Mouse (Mus musculus): ENCODE results near the gene Cybc1.

Gene Cybc1

DNA sequence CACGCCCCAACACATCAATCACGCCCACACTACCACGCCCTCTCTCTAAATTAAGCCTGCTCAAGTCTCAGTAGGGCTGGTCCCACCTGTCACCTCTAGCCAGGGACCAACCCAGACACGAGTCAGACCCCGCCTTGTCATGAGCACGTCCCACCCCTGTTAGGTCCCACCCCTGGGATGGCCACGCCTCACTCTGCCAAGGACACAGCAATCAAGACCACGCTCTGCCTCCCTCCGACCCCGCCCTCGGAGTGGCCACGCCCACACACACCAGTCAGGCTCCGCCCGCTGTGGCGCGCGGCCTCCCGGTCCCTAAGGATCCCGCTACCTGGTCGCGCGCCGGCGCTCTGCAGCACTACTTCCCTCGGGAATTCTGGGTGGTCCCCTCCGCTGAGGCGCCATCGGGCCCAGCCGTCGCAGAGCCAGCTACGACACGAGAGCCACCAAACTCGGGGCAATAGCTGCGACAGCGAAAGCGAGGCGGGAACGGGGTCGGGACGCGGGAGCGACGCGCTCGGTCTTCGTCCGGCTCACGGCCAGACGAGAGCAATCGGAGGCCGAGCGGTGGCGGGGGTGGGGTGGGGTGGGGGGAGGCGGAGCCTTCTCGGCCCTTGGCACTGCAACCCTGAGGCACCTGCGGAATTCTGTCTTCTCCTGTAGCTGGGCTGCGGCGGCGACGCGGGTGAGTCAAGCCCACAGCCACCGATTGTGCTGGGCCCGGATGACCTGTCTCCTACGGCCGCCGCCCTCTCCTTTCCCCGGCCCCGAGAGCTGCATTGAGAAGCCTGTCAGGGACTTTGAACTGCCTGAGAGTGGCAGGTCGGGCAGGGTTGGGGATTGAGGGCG is 24.7 kb downstream of the Cybc1 start, which contains the start of the genes Hexdc and Ogfod3:
TSS of gene Hexdc (plus strand) at position 273 of the 846 bp plus-strand sequence.
TSS of gene Ogfod3 (minus strand) at position 551 of the 846 bp plus-strand sequence.
- peak; percentile 97 for DNase-seq

DNA sequence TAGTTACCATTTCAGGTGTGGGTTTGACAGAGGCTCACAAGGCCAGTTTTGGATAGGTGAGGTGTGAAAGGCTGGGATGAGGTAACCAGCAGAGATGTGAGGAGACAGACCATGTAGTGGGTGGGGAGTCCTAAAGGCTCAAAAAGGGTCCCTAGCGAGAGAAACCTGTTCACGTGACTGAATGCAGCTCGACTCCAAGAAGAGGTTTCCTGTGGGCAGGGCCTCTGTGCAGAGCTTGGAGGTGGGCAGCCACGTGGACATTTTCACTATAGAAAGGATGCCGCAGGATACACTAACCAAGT is 25.3 kb downstream of the Cybc1 start:
- no peak for DNase-seq

DNA sequence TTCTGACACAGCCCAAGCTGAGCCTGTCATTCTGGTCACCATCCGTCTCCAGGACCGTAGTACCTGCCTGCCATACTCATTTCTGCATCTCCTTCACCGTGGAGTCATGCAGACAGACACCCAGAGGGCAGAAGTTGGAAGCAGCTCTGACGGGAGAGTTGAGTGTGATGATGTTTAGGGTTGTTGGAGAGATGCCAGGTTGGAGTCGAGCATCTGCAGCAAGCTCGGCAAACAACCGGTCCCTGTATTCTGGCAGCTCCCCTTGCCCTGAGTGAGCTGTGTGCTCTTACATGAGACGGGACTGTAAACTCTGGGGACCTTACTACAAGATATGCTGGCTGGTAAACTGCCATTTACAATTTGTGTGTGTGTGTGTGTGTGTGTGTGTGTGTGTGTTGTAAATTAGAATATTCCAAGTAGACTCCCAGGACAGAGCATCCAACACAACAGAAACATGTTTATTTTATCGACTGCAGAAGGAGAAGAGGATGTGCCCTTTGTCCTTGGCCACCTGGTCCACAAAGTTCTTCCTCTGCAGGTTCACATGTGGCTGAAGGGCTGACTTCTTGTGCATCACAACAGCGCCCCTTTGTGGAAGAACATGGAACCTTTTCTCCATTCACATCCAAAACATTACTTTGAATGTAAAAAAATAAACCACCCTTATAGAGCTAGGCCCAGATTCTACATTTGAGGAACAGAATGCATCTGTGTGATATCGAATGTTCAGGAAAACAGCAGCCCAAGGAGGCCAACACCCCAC is 27.5 kb downstream of the Cybc1 start:
- DNase-seq = peak; percentile 19

DNA sequence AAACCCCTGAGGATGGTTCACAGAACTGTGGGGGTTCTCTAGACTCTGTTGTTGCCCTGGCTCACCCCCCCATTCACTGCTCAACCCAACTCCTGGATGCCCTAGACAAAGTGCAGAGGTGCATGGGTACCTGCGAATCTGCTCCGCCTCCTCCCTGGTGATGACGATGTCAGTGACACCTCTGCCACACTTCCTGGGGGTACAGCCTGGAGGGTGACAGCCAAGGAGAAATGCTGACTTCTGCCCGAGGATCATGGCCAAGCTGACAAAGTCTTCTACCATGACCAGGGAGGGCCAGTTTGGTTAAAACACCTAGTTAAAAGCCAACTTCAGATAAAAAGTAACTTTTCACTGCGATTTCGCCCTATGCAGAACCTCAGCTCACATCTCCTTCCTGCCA is 28.3 kb downstream of the Cybc1 start:
- no peak for DNase-seq

DNA sequence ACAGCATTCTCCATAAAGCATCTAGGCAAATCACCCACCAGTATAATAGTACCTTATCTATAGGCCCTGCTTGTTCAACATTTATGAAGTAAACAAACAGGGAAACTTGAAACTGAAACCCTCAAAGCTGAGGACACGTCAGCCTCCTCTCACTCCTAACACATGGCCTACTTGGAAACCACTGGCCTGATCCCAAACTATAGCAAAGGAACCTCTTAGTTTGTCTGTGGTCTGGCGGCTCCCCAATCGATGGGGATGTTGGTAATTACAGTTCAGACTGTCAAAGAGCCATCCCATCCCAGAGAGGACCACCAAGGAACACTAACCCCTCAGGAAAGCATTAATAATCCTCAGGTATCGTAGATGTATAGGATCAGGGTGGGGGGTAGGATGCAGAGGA is 29.3 kb downstream of the Cybc1 start:
- DNase-seq = no peak

DNA sequence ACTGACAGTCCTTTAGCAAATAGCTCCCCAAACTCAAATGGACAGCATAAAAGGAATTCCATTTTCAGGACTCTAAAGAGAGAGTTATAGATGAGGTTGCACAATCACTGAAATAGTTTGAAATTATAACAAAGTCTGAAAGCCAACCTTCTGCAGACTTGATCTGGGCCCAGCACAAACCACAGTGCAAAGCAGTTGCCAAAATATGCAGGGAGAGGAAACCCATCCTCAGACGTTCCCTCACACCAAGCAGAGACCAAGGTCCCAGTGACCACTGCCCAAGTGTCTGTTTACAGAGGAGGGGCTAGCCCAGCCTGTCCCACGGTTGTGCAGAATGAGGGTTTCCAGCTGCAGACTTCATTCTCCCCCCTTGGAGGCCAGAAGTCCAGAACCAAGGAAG is 30.5 kb downstream of the Cybc1 start:
- DNase-seq = no peak

DNA sequence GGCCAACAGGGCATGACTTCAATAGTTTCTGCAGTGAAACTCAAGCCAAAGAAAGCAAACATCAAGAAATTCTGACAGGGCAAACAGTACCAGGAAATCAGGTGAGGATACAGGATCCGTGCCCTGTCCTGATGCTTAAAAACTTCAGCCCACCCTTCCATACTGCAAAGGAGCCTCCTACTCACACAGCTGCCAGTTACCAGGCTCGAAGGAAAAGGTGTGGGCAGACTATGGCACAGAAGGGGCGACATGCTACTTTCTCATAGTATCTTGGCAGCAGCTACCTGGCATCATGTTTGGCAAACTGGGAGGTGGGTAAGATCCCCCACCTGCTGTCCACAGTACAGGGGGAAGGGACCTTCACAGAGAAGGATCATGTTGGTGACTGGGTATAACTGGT is 35.7 kb downstream of the Cybc1 start:
- no peak for DNase-seq

DNA sequence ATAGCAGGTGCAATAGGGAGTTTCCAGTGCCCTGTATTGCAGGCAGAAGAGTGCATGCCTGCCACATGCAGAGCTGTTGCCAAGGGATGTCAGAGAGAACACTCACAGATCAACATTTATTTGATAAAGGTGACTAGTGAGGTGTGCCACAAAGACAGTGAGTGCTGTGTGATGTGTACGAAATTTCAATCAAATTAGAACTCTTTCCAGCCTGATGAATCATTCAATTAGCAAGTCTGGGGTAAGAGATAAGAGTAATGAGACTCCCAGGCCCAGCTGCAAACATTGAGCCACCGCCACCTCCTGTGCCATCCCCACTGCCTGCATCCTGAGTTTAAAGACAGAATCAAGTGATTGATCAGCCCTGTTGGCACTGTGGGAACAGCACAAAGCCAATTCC is 36.4 kb downstream of the Cybc1 start:
- DNase-seq = no peak

DNA sequence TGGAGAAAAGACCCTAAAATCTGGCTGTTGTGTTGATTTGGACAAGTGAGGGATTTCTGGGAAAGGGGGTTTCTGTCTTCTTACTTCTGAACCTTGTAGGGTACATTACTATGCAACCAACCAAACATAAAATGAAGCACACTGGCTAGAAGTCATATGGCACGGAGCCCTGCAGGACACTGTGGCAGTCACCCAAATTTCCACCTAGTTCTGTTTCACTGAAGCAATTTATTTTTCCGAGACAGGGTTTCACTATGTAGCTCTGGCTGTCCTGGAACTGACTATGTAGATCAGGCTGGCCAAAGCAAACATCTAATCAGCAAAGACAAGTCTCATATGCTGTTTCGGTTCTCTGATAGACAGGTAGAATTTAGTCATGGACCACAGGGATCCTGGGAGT is 39.4 kb downstream of the Cybc1 start:
- no peak for DNase-seq

DNA sequence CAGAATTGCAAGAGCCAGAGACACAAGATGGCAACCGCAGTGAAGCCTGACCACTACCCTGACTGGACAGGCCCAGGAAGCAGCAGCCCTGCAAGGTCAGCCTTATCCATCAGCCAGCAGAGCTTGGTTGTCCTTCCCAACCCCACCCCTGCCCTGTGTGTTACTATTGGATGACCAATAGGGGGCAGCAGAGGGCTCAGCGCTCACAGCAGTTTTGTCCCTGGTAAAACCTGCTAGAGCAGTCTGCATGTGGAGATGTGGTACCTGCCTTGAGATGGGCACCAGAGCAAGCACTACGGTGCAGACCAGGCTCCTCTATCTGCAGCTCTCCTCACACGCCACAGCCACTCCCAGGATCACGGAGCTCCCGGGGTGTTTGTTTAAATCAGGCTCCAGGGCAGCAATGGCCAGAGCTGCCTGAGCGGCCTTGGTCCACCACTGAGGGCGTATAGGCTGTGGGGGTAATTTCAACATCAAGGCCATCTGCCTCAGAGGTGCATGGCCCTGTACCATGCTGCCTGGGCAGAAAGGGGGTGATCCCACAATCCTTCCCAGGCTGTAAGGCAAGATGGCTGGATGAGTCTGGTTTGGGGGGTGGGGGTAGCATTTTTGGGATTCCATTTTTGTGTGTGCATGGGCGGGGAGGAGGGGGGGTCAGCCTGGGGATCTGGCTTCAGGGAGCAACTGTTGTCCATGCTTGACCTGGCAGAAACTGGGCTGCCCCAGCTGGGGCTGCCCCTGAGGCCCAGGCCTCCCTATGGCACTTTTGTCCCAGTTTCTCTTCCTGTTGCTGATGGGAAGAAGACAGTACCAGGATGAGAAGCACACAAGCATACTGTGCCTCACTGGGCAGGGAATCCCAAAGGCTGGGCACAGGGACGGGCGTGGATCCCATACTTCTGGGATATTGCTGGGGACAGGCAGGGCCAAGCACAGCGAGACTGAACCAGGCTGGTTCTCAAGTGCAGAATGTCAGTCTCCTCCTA is 52.5 kb downstream of the Cybc1 start:
- peak; percentile 48 for DNase-seq

DNA sequence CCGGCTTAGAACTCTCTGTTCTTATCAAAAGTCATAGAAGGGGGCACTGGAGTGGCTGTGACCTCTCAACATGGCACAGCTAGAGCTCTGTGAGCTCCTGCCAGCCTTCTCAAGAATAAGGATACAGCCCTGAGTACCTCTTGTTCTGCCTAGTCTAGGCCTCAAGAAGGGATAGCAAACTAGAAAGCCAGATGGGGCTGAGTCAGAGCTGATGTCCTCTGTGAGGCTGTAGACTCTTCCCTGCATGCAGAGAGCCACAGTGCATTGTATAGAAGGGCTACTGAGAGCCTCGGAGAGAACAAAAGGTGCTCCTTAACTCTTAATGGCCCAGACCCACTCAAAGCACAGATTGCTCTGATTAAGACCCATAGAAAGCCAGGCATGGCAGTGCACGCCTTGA is 54.9 kb downstream of the Cybc1 start:
- DNase-seq = no peak

DNA sequence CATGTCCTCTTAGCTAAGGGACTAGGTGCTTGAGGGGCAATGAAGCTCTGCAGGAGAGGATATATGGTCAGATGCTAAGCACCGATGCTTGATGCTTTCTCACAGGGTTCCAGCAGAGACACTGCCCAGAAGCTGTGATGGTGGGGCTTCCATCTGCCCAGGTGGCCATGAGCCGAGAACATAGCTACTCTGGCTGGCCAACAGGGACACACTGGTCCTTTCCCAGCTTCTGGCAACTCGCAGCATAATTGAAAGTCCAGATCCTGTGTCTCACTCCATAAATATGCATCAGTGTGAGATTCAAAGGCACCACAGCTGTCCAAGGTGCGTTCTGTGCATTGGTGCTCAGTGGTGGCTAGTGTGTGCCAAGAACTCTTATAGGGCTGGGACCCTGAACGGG is 55.9 kb downstream of the Cybc1 start:
- no peak for DNase-seq

Measured in thymus, postnatal 25 days (tissue).